Mouse (Mus musculus) retina, postnatal 1 day (tissue): ENCODE results near the gene Ssbp4.
A peak's percentile ranks its signal among the peaks of the same experiment; 100 is the strongest.

ENCODE experiments used
- DNase-seq: peaks from one replicate; pipeline ENCODE4 v3.0.0-alpha.2; 2012

The Ssbp4 gene

GRCm38 (mm10) chr8:70585258-70585652 lies 23.4 kb downstream of the Ssbp4 start:
- DNase-seq = peak; percentile 69

GRCm38 (mm10) chr8:70584606-70585257 lies 23.9 kb downstream of the Ssbp4 start:
- DNase-seq = no peak

- no peak for DNase-seq
These were observed 24.9 kb downstream of the Ssbp4 start for GRCm38 (mm10) chr8:70583476-70584387.

- DNase-seq = no peak
These were observed 31.5 kb downstream of the Ssbp4 start for GRCm38 (mm10) chr8:70577207-70577606.

- no peak for DNase-seq
These were observed 33.8 kb downstream of the Ssbp4 start for GRCm38 (mm10) chr8:70574915-70575314.

GRCm38 (mm10) chr8:70574302-70574701 lies 34.4 kb downstream of the Ssbp4 start:
- no peak for DNase-seq

- no peak for DNase-seq
These were observed 37.7 kb downstream of the Ssbp4 start for GRCm38 (mm10) chr8:70570990-70571389.

- DNase-seq = no peak
These were observed 38.3 kb downstream of the Ssbp4 start for GRCm38 (mm10) chr8:70570360-70570759.

GRCm38 (mm10) chr8:70565561-70565960 lies 43.1 kb downstream of the Ssbp4 start:
- no peak for DNase-seq

GRCm38 (mm10) chr8:70564696-70565235 lies 43.9 kb downstream of the Ssbp4 start:
- no peak for DNase-seq

GRCm38 (mm10) chr8:70563763-70564387 lies 44.8 kb downstream of the Ssbp4 start:
- no peak for DNase-seq

GRCm38 (mm10) chr8:70562802-70563201 lies 45.9 kb downstream of the Ssbp4 start:
- no peak for DNase-seq

GRCm38 (mm10) chr8:70561809-70562535 lies 46.7 kb downstream of the Ssbp4 start:
- DNase-seq = no peak

GRCm38 (mm10) chr8:70561357-70561756 lies 47.3 kb downstream of the Ssbp4 start:
- DNase-seq = no peak

- no peak for DNase-seq
These were observed 48.1 kb downstream of the Ssbp4 start for GRCm38 (mm10) chr8:70560564-70560963.

- DNase-seq = no peak
These were observed 48.6 kb downstream of the Ssbp4 start for GRCm38 (mm10) chr8:70560096-70560495.

- DNase-seq = no peak
These were observed 49.7 kb downstream of the Ssbp4 start for GRCm38 (mm10) chr8:70558983-70559382.

- DNase-seq = no peak
These were observed 50.3 kb downstream of the Ssbp4 start for GRCm38 (mm10) chr8:70558334-70558733.

GRCm38 (mm10) chr8:70555079-70555747 lies 53.5 kb downstream of the Ssbp4 start:
- no peak for DNase-seq

GRCm38 (mm10) chr8:70553740-70554139 lies 54.9 kb downstream of the Ssbp4 start:
- DNase-seq = peak; percentile 72

GRCm38 (mm10) chr8:70552836-70553235 lies 55.8 kb downstream of the Ssbp4 start:
- DNase-seq = no peak

- no peak for DNase-seq
These were observed 57.0 kb downstream of the Ssbp4 start for GRCm38 (mm10) chr8:70551558-70552161.
